Mouse (Mus musculus) NIH3T3 (cell line): Measurements from ENCODE around the gene Qsox2.

Experiments used
- DNase-seq: peaks from one replicate; pipeline ENCODE4 v3.0.0-alpha.2; 2012; ENCODE audit warnings: low read depth

Qsox2 gene

DNA sequence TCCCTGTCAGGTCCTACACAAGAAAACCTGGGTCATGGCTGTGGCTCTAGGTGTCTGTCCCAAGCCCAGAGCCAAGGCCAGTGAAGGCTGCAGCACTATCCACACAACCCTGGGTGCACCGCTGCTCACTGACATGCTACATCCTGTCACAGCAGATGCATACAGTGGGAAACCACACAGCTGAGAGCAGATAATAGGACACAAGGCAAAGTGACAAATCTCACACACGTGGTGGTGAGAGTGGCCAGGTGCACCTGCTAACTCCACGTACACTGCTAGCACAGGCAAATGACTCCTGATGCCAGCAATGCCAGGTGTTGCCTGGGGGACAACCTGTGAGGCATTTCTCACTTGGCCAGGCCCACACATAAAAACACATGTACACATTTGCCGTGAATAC is 12.1 kb downstream of the Qsox2 start:
- DNase-seq: no peak

DNA sequence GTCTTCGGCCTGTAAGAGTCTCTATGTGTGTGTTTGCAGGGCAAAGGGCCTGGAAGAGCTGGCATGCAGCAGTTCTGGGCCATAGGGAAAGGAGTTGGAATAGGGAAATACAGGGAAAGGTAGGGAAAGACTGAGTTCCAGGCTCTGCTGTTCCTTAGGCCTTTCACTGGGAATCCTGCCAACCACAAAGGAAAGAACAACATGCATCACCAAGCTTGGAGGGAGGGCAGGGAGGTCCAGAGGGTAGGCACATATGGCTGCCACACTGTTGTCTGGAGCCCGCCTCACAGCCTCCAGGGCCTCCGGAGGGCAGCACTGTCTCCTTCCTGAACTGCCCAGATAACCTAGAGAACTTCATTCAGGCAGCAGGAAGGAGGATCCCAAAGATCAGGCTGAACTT is 13.4 kb downstream of the Qsox2 start:
- peak; percentile 78 for DNase-seq

DNA sequence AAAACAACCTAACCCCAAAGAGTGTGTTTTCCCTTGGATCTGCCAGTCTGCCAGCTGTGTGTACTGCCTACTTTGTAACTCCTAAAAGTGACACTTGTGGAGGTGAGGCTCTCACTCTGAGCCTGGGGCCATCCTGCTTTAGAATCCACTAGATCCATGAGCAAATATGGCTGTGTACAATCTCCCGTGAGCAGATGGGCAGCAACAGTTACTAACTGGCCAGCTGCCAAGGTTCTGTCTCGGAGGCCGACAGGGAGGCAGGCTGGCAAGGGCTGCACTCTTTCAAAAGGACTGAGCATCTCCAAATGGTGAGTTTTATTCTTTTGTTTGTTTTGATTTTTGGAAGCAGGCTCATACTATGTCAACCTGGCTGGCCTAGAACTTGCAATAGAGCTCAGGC is 22.8 kb downstream of the Qsox2 start:
- no peak for DNase-seq

DNA sequence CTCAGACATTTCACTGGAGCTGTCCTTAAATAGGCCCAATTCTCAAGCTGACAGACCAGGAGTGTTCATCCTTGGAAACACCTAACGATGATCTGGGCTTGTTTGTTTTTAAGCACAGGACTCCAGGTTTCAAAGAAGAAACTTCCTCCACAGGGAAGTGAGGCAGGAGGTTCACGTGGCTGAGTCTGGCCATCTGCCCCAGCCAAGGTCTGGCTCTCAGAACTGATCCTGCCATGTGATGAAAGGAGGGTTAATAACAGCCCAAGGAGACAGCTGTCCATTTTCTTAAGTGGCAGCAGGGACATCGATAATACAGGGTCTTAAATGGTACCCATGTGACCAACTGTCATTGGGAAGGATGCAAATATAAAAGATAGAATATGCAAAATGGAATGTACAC is 27.8 kb downstream of the Qsox2 start:
- DNase-seq: no peak

DNA sequence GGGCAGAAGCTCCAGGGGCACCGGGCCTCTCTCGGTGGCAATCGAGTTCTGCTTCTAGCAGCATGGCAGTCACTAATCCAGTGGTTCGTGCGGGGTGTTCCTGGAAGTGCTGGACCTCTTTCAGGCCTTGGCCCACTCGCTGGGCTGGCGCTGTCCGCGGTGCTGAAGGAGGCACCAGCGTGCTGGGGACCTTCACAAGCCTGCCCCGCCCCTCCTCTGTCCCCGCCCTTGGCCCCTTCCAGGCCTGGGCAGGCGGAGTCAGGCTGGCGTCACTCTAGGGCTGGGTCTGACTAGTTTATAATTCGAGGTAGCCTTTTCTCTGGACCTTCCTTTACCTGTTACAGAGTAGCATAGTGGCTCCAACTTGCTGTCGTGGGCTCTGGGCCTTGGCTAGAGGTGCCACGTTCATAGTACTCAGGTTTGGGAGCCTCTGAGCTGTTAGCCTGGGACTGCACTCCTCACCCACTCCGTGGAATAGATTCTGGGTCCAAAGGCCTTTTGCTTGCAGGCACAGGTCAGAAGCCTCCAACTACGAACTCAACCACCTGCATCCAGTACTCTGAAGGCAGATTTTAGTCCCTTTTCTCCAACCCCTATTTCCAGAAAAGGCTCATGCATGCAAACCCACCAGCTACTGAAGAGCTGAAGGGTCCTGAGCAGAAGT is 29.1 kb downstream of the Qsox2 start, which contains the start of gene Lhx3:
Lhx3 (minus strand) TSS at position 164 of the 664 bp plus-strand sequence.
- DNase-seq: peak; percentile 82

DNA sequence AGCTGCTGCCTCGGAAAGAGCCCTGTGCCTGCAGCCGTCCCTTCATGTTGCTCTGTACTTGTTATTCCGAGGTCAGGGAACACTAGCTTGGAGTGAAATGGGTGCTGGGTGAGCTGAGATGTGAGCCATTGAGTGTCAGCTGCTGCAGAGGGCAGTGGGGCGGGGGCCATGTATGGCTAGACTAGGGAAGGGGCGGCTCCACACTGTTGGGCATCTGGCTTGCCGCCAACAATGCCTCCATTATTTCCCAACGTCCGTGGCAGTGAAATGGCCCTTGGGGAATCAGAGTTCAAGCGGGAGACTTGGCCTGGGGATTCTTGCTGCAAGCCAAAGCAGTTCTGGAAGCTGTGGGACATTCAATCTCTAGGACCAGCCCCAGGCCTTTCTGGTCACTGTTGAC is 29.8 kb downstream of the Qsox2 start:
- DNase-seq: no peak

DNA sequence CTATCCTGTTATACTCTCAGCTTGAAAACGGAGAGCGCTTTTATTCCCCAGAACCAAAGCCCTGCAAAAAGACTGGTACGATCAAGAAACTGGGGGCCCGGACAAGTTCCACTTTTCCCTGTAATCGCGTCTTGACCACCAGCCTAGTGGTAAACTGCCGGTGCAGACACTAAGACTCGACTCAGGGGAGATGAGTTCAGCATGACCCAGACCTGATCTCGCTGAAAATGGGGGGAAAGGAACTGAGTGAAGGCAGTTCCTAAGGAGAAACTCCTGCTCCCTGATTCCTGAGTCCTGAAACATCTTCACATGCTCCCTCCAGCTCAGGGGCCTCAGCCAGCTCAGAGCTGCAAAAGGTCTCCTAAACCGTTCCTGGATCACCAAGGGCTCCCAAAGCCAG is 31.6 kb downstream of the Qsox2 start:
- no peak for DNase-seq

DNA sequence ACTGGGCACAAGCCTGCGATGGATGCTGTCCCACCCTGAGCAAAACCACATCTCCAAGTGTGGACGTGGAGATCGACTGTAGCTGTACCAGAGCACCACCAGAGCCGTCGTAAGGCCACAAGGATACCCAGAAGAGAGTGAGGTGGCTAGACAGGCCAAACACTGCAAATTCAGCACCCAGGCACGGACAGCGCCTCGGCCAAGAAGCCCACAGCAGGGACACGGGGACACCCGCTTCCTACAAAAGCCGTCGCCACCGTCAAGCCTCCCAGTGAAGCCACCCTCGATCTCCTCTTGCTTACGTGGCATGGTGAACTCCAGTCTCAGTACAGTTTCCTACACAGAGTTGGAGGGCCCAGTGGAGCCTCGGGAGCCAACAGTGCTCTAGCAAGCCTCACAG is 32.2 kb downstream of the Qsox2 start:
- DNase-seq: peak; percentile 39

DNA sequence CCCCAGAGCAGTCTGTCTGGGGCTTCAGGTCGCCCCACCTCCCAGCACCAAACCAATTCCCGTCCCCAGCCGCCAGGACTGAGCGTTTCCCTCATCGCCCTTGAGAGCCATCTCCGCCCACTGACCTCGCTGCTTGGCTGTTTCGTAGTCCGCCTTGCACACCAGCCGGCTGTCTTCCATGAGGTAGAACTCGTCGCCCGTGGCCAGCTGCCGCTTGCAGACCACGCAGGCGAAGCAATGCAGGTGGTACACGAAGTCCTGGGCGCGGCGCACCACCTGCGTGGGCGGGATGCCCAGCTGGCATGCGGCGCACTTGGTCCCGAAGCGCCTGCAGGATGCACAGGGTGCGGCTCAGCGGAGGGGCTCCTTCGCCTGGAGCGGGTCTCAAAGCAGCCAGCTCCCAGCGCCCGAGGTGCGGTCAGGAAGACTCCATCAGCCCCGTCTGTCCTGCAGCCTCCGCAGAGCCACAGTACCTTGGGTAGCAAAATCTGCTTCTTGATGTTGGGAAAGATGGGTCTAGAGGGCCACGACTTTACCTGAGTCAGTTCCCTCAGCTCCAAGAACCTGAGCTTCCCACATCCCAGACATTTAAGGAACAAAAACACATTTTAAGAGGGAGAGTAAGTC is 34.4 kb downstream of the Qsox2 start:
- no peak for DNase-seq

DNA sequence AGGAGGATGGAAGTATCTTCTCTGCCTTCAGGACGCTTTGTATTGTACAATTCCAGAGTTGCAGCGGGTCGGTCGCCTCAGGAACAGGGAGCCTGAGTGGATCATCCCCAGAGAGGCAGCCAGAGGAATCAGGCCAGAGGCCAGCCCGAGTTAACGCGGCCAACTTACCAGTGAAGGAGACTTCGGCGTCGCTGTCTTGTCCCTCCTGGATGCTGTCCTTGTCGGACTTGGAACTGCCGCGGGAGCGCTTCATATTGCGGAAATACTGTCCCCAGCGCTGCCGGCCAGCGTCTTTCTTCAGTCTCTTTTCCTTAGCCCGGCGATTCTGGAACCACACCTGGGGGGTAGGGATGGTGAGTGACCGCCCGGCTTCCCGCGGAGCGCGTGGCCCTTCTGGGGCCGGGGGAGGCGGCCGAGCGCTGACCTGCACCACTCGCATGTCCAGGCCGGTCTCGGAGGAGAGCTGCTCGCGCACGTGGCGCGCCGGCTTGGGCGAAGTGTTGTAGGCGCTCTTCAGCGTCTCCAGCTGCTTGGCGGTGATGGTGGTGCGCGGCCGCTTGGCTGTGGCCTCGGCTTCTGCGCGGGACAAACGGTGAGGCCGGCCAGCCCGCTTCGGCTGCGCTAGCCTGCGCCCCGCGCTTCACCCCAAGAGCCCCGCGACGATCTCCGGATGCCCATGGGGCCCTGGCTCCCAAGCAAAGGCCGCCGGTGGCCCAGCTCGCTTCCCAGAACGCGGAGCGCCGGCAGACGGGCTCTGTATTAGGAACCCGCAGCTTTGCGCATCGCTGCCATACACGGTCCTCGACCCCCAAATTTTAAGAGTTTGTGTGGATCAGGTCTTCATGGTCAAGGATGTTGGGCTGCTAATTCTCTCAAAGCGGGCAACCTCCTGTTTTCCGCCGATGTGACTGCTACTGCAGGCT is 35.1 kb downstream of the Qsox2 start:
- DNase-seq: no peak

DNA sequence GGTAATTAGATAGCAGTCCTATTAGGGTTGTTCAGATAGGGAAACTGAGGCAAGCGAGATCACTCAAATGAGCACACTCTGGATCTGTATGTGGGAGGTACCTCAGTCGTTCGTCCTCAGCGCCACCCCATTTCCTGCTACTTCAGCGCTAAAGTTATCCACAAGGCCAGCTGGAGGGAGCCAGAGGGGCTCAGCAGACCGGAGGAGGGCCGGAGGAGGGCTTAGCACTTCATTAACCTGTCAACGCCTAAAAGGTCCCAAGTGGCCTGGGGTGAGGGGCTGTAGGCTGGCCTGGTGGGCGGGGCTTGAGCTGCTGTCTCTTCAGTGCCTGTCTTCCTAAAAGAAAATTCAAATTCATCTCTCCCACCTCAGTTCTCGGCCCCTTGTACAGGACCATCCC is 38.8 kb downstream of the Qsox2 start:
- DNase-seq: no peak

DNA sequence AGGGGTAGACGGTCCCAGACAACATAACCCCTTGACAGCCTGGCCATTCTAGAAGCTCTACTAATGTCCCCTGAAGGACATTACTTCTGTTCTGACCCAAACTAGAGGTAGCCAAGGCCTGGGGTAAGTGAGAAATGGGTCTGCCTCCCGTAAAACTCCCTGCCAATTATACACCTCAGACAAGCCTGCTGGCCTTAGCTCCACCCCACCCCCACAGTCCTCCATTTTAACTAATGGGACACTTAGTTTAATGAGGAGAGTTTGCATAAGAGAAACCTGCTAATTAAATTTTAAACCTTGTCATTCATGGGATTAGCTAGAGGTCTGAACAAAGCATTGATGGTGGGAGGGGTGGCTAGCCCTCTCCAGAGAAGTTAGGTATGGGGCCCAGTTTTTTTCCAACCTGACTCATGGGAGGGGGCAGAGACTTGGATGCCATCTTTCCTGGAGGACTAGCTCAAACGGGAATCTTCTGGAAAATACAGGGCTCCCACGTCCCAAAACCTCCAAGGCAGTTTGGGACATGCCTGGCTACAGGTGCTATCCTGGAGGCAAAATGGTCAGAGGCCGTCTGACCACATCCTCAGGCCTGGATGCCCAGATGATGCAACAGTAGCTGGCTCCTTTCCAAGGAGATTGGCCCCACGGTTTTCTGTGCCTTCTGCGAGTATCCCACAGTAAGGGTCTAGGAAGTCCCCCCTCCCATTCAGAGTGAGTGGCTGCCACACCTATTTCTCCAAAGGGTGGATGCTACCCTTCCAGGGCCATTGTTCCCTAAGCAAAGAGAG is 42.6 kb downstream of the Qsox2 start:
- peak; percentile 22 for DNase-seq

DNA sequence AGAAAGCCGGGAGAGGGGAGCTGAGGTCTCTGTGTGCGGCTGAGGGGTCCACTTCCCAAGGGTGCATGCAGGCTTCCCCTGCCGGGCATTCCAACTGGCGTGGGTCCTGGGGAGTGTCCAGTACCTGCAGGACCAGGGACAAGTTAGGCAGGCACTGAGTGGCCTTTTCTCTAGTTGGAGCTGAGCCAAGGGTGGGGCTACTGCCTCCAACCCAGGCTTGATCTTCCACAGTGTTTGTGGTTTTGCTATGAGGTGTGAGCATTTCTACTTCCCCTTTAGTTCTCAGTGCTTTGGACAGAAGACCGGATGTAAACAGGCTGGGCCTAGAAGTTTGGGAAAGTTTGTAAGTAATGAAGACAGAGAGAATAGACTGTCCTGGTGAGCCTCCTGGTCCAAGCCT is 48.8 kb downstream of the Qsox2 start:
- peak; percentile 31 for DNase-seq

DNA sequence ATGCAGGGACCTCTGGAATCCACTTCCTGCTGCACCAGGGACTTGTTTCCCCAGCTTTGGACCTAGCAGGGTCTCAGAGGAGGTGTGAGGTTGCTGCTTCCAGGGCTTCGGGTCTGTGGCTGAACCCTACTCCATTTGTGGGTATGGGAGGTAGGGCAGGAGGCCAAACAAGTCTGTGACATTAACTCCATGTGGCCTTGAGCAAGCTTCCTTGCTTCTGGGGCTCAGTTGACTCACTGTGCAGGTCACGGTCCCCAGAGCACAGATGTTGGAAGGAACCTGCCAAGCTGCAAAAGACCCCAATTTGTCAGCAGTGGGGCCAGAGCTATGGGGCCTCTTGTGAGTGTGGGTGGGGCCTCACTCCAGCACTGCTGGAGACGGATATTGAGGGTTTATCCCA is 53.0 kb downstream of the Qsox2 start:
- no peak for DNase-seq

DNA sequence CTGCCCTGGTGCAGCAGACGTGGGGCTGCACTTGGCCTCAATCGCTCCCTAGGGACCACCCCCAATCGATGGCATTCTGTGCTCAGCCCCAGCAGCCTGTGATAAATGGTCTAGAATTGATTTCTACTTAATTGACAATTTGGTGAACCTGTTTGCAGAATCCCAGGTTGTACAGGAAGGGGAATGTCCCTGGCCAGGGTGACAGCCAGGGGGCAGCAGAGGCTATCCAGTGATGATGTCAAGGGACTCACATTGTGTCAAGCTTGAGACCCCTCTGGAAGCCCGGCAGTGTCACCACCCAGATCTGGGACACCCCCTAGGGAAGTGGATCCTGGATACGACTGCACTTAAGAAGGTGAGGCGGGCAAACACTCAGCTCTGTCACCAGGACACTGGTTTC is 54.7 kb downstream of the Qsox2 start:
- DNase-seq: peak; percentile 52

DNA sequence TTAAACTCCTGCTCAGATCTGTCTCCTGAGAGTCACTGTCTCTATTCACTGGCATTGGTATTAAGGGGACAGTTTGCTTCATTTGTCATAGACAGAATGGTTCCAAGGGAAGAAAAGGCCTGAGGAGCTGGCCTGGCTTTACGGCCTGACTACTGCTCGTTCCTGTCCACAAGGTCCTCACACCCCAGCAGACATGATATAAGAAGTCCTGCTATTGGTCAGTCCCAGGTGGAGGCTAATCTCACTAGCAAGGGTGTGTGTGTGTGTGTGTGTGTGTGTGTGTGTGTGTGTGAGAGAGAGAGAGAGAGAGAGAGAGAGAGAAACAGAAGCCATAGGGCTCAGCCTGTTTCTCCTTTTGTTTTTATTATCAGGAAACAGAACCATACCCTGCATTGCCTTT is 60.1 kb downstream of the Qsox2 start:
- DNase-seq: no peak

DNA sequence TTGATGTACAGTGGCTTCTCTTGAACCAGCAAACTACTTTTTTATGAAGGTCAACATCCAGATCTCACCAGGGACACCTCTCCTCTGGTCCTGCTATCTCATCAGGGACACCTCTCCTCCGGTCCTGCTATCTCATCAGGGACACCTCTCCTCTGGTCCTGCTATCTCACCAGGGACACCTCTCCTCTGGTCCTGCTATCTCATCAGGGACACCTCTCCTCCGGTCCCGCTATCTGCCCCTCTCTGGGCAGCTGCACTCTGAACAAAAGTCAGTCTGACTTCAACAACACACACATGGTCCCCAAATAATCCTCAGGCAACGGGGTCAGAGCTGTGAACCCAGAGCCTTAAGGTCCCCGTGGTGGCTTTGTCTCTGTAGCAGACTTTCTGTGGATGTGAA is 60.6 kb downstream of the Qsox2 start:
- DNase-seq: no peak

DNA sequence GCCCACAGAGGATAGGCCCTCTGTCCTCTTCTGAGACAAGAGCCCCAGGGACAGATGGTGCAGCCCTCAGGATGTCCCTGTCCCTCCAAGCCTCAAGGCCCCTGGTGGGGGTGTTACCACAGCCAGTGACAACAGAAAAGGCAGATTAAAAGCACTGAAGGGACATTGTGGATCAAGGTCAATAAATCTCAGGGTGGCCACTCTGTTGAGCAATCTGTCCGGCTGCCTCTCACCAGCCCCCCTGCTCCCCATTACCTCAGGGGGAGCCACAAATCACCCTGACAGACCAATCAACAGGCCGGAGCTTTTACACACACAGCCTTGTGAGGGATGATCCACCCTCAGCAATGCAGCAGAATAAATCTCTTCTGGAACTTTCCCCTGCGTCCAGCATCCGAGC is 62.1 kb downstream of the Qsox2 start:
- no peak for DNase-seq

DNA sequence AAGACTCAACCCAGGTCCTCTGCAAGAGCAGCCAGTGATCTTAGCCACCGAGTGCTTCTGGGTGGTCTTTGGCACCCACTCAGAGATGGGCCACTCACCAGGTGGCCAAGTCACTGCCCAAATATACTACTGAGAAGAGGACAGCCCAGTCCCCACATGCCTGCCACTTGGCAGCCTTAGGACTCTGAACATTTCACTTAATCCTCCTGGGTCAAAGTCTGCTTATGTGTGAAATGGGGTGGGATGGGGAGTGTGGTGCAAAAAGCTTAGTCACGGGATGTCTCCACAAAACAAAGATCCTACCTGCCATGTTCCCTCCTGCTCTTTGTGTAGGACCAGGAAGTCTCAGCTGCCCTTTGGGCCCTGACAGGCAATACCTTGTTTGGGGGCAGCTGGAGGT is 65.2 kb downstream of the Qsox2 start:
- DNase-seq: no peak

DNA sequence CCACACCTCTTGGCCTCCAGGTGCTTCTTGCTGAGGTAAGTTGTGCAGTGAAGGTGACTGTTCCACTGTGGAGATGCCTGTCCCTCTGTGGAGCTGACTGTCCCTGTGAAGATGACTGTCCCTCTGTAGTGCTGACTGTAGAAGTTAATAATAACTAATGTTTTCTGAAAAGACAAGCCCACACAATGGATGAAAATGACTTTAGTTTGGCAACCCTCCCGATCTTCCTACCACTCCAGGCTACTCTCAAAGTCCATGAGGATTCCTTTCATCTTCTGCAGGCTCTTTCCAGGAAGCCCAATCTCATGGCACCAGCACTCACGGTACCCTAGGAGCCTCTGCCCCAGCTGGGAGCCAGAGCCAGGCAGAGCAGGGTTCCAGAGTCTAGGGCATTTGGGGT is 66.9 kb downstream of the Qsox2 start:
- DNase-seq: no peak

DNA sequence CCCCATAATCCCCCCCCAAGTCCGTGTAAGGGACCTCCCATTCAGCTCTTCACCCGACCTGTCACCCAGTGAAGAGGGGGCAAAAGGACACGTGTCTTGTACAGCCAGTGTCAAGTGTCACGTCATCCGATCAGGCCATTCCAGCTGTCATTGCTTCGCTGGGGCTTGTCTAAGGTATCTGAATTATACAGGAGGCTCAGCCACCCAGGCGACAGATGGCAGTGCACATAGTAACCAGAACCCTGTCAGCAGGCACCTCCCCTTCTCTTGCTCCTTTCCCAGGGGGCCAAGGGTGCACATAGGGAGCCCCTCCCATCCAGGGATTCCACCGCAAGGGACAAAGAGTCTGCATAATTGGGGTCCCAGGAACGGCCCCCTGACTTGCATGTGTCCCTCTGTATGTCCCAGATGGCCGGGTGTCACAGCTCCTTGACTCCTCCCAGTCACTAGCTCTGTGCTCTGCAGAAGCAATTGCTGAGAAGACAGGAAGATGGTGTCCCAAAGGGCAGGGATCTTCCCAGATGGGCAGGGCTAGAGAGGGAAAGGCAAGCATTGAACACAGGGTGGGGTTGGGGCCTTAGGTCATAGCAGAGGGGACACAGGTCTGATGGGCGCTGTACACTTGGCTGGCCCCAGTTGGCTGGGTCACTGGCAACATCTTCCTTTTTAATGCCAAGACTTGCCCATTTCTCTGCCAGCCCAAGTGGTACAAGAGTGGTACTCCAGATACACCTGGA is 68.3 kb downstream of the Qsox2 start:
- DNase-seq: no peak

DNA sequence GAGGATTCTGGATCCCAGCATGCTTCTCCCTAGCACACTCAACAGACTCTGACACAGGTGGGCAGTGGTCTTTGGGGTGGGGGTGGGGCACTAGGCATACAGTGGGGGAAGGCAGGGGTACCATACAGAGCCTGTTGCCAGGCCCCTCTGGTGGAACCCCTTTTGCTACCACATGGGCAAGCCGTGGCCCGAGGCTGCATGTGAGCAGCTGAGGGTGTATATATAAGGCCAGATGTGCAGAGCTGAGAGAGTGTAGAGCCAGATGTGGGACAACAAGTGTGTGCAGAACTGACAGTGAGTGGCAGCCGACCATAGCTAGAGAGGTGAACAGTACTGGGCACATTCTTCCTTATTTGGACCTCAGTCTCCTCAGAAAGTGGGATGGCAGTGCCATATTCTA is 70.4 kb downstream of the Qsox2 start:
- DNase-seq: no peak
